Mouse (Mus musculus) skeletal muscle tissue, adult 2 months (tissue): ENCODE measurements around the gene Pdxdc1.
A peak's percentile ranks its signal among the peaks of the same experiment; 100 is the strongest.
"Not testable (repeated sequence)": the region's sequence is repeated elsewhere in the genome, so short reads cannot be mapped to it uniquely, and the experiment has no call there.

ENCODE experiments used
- DNase-seq: peaks from one replicate; pipeline ENCODE4 v3.0.0-alpha.2; 2012; ENCODE audit warnings: low read depth, low spot score

The Pdxdc1 gene

DNA sequence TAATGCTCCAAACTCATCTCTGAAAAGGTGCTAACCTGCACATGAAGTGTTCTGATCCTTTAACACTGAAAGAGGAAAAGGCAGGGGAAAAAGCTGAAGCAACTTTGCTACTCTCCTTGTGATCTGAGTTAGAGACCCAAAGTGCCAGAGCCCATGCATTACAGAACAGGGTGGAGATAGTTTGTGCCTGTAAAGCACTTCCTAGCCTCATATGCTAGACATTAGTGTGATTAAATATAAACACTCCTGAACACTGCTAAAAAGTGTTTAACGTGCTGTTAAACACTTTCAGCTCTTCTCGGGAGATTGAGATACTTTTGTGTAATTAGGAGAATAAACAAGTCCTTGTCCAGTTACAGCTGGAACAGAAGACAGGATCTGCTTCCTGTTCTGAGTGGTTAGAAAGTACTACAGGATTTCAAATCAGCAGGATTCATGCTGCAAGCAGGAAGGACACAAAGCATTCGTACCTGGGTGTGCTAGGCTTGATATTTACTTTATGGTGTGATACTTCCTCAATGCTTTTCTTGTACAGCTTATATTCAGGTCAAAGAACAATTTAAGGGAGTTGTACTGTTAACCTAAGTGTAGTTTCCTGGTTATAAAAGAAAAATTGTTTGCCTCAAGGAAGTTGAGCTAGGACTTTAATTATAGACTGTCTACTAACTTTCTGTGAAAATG lies 19.7 kb downstream of the Pdxdc1 start:
- no peak for DNase-seq

DNA sequence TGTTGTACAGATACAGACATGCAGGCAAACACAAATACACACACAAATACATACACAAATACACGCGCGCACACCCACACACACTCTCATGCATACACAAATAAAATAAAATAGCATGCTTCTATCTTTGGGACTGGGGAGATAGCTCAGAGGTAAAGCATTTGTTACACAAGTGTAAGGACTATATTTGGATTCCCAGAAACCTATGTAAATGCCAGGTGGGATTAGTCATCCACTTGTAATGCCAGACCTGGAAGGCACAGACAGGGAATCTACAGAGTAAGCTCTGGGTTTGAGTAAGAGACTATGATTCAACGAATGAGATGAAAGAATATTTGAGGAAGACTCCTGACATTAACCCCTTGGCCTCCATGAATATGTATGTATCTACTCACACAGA lies 27.4 kb downstream of the Pdxdc1 start:
- DNase-seq: no peak

DNA sequence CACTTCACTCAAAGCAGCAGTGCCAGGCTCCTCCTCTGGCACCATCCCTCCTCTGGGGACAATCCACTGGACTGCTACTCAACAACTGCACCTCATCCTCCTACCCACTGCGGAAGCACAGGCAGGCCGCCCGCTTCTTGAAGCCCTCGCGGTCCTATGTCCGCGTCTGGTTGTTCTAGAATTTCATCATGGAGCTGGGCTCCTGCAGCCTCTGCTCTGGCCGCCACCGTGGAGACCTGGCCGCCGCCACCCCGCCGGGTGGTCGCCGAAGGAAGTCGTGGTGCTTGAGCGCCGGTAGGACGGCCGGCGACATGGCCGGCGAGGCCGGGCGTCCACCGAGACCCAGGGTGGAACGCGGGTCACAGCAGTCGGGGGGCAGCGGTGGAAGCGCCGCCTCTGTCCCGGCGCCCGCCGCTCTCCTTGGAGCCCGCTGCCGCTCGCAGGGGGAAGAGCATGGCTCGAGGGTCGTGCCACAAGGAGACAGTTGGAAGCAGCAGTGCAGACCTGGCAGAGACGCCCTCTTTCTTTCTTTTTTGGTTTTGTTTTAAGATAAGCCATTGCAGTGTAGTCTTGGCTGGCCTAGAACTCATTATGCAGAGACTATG lies 34.9 kb downstream of the Pdxdc1 start:
- no peak for DNase-seq

DNA sequence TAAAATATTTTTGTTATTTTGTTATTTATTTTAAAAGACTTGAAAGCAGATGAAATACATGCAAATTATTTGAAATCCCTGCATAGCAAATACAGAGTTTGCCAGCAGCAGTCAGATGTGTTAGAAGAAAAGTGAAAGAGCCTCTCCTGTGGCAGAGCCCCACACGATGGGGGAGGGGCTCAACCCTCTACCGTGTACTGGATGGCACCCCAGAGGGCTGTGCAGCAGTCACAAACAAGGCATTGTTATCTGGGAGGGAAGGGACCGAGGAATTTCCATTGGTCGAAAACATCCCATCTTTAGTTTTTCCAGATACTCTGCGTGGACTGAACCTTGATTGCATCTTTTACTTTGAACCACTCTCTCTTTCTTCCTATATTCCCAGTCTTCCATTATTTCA lies 35.5 kb downstream of the Pdxdc1 start:
- DNase-seq: not testable (repeated sequence)

DNA sequence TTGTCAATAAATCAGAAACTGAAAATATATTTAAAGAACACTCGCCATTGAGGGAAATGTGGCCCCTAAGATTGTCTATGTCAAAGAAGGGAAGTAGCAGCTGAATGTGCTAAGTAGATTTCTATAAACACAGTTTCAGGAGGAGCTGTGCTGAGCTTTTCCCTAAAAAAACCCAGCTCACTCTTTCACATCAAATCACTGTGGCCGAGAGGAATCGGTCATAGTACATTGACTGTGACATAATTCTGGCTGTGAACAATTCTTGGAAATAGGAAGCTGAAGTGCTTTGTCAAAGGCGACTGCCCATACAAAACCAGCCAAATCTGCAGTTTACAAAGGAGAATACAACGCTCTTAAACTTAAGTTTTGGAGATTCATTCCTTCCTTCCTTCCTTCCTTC lies 36.3 kb downstream of the Pdxdc1 start:
- DNase-seq: no peak

DNA sequence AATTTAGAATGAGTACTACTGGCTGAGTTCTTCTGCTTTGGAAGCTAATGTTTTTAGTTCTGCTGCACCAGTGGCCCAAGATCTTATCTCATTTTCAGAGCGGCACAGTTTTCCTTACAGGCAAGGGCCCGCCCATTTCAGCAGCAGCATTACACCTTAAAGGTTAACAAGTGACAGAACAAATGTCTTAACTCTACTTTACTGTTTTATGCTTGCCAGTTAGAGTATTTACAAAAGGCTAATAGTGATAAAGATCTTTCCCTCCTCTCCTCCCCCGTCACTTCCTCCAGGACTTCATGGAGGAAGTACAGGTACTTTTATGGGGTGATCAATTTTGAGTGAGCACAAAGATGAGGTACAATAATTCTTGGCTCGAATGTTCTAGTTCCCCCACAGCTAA lies 36.9 kb downstream of the Pdxdc1 start:
- no peak for DNase-seq

DNA sequence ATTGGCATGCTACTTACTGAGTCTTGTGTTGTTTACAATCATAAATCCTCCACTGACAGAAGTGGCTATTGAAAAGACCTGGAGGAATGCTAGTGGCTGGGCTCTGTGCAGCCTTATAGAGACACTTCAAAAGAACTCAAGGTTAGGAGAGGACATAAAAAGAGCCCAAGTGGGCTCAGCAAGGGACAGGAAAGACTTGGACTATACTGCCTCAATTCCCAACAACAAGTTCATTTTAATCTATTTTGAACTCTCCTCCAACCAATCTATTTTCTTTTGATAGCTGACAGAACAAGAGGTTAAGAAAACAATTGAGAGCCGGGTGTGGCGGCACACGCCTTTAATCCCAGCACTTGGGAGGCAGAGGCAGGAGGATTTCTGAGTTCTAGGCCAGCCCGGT lies 49.0 kb downstream of the Pdxdc1 start:
- DNase-seq: no peak

DNA sequence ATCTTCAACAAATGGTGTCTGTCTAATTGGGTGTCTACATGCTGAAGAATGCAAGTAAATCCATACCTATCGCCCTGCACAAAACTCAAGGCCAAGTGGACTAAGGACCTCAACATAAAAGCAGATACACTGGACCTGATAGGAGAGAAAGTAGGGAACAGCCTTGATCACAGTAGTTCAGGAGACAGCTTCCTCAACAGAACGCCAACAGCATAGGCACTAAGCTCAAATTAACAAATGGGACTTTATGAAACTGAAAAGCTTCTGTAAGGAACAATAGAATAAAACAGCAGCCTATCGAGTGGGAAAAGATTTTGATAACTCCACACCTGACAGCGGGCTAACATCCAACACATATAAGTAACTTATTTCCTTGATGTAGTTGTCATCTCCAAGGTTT lies 51.5 kb downstream of the Pdxdc1 start:
- no peak for DNase-seq

DNA sequence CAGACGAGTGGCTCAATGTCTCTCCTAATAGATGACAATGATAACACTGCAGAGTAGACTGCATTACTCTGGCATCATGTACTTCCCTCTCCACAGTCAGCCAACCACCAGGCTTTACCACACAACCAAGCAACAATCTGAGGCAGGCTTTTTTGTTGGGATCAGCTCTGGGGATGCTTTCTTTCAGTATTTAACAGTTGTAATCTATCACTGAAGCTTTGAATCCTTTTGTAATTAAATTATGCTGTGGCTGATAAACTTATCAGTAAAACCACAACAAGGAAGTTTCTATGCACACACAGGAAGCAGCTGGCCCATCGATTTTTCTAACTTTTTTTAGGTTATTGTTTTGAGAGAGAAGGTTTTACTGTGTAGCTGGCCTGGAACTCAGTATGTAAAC lies 54.6 kb downstream of the Pdxdc1 start:
- no peak for DNase-seq

DNA sequence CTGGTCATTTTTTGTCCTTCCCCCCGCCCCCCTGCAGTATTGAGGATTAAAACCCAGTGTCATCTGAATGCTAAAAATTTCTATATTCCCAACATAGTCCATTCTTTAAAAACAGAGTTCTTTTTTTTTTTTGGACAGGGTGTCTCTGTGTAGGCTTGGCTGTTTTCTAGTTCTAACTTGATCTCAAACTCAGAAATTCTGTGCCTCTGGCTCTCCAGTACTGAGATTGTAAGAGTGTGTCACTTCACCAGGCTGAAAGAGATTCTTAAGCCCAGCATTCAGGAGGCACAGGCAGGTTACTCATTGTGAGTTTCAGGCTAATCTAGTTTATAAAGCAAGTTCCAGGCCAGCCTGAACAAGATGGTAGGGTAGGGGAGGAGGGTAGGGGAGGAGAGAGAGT lies 56.3 kb downstream of the Pdxdc1 start:
- DNase-seq: no peak

DNA sequence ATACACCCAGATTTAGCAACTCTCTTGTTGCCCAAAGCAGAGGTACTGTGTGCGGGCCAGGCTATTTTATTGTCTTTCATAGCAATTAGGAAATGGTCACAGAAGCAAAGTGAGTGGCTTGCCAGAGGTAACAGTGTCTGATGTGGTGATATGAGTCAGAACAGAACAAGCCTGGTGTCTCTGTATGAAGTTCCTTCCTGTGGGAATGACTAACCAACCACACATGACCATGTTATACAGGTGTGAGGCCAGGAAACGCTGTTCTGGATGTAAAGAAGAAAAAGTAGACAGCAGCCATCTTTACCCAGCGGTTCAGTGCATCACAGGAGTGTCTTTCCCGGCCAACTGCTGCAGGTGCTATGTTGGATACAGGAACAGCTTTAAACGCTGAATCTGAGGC lies 57.9 kb downstream of the Pdxdc1 start:
- DNase-seq: no peak

DNA sequence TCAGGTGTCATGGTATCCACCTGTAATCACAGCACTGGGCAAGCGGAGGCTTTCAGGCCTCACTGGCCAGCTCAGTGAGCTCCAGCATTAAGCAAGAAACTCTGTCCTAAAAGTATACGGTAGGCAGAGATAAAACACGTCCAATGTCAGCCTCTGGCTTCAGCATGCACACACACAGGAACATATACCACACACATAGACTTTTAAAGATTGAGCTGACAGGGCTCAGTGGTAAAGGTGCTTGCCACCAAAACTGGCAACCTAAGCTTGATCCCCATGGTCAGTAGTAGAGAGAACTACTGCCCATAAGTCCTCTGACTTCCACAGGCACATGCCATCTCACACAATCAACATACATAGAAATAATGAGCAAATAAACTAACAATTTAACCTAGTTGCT lies 62.0 kb downstream of the Pdxdc1 start:
- no peak for DNase-seq

DNA sequence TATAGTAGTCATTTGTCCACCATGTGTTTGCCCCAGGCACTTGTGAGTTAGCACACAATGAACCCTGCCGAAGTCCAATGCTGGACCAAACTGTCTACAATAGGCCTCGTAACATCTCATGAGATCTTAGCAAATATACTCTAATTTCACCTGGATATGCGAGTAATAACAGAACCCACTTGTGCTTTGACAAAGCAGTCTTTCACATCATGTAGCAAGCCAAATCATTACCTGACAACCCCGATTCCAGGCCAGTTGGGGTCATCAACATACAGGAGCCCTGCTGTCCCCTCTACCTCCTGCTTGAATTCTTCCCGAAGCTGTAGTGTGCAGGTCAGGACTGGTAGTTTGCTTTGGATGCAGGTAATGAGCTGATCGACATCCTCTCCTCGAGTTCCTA lies 62.9 kb downstream of the Pdxdc1 start:
- no peak for DNase-seq

DNA sequence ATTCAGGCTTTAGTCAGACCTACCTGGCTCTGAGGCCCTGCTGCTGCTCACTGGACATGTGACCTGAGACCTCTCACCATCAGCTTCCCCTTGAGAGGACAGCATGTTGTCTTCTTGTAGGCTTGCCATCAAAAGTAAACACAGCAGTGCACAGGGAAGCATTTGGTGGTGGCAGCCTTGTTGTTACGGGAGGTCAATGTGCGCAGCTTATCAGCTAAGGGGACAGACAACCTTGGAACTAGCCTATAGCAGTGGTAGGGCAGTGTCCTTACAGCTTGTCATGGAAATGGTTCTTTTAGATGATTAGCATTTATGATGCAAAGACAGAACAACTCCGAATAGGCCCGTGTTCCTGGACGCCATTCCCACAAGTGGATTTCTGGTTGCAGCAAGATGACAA lies 68.5 kb downstream of the Pdxdc1 start:
- DNase-seq: no peak

DNA sequence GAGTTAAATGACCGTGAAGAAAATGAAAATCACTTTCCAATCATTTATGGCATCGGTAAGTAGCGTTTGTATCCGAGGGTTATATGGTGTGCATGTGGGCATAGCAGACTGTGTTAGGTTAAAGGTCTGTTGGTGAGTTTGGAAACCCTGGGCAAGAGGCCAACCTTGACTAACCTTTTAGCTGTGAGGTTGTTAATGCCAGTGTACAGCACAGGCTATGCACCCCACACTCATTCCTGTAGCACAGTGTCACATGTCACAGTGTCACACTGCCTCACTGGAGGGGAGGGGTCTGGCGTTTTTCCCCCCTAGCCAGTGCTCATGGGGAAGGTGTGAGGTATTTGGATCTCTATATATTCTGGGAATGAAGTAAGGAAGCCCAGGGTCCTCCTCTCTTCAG lies 71.3 kb downstream of the Pdxdc1 start:
- DNase-seq: no peak

DNA sequence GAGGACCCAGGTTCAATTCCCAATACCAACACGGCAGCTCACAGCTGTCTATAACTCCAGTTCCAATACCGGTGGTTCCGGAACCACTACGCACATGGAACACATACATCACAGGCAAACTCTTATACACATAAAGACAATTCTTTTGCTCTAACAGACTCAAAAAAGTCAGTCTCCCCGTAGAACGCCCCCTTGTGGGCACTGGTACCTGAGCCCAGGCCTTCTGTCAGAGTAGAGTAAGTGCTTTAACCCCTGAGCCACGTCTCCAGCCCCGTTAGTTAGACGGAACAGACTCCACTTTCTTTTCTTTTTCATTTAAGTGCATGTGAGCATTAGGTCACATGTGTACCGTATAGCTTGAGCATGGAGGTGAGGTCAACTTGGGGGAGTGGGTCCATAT lies 72.5 kb downstream of the Pdxdc1 start:
- DNase-seq: no peak

DNA sequence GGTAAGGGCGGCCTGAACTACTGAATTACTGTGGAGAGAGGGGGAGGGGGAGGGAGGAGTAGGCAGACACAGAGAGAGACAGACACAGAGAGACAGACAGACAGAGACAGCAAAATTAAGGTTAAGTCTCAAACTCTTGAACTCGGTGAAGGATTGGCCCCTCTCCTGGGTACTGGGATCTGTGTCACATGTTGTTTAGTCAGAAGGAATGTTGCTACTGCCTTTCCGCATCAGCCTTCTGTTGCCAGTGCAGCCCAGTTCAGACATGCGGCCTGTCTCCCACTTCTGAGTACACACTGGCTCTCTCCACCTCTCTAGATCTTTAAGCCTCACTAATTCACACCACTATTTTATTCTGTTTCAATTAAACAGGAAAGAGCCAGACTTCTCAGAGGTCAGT lies 76.4 kb downstream of the Pdxdc1 start:
- DNase-seq: no peak

DNA sequence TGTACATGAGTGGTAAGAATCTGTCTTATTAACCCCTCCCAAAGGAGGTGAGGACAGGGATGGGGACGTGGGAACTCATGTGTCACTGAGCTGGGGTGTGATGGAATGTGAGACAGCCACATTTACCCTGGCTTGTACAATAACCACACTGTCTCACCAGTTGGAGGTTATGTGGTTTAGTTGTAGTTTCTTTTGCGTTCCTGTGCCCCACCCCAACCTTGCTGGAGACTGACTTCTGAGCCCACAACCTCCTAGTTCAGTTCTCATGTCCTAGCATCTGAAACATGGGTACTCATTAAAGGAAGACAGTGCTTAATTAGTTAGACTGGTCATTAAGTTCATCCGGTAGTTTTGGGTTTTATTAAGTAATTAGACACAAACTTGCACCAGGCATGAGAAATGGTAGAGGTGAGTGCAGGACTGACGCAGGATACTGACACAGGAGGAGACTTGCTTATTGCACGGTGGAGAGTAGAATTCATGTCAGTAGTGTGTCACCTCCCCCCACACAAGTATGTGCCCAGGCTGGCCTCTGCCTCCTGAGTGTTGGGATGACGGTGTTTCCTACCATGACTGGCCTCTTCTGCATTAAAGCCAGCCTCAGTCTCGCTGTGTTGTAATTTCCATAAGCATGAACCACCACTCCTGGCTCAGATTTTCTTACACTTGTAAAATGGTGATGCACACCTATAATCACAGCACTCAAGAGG lies 77.0 kb downstream of the Pdxdc1 start:
- DNase-seq: no peak

DNA sequence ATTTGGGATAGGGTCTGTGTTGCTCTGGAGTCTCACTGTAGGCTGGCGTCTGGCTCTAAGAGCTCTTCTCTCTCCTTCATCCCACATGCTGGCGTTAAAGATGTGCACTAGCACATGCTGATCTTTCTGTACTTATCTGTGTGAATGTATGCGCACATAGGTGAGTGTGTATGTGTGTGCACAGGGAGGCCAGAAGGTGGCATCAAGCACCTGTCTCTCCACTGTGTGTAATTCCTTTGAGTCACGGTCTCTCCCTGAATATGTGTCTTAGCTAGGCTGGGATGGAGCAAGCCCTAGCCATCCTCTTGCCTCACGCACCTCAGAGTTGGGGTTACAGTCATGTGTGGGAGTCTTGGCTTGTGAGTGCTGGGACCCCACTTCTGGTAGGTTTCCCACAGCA lies 82.2 kb downstream of the Pdxdc1 start:
- DNase-seq: no peak

DNA sequence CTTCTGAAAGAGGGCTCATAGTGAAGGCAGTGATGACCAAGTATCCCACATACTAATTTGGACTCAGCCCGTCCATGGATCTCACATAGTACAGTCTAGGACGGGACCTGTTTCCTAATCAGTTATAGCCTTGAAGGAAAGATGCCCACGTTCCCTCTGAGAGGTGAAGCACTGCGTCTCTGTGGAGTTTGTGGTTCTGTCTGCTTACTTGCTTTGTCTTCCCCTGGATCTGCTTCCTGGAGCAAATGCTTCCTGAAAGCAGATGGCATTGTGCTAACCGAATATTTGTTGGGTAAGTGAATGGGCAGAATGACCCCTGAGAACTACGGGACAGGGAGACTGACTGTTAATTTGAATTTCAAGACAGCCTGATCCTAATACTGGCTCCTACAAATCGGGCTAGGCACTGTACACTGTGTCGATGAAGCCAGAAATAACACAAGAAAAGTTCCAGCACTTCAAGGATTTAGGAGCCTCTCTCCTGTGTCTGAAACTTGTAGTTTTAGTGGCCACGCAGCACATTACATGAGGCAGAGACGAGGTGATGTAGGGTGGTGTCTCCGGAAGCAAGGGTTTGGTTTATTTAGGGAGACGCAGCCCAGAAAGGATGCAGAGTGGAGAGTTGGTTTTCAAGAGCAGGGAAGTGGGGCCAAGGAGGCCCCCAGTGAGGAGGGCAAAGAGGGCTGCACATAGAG lies 83.0 kb downstream of the Pdxdc1 start:
- DNase-seq: no peak

DNA sequence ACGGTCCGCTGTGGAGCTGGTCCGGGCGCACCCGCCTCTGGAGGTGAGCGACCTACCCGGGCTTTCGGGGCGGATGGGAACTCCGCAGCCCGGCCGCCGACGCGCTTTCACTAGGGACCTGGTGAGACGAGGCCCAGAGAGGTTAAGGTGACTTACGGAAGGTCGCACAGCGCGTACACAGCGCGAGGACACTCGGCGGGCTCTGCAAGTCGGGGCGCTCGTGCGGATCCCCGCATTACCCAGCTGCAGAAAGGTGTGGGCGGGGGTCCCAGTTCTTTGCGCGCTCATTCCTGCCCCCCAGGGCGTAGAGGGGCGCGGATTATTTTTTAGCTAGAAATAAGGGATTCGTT lies 83.6 kb downstream of the Pdxdc1 start:
- no peak for DNase-seq

DNA sequence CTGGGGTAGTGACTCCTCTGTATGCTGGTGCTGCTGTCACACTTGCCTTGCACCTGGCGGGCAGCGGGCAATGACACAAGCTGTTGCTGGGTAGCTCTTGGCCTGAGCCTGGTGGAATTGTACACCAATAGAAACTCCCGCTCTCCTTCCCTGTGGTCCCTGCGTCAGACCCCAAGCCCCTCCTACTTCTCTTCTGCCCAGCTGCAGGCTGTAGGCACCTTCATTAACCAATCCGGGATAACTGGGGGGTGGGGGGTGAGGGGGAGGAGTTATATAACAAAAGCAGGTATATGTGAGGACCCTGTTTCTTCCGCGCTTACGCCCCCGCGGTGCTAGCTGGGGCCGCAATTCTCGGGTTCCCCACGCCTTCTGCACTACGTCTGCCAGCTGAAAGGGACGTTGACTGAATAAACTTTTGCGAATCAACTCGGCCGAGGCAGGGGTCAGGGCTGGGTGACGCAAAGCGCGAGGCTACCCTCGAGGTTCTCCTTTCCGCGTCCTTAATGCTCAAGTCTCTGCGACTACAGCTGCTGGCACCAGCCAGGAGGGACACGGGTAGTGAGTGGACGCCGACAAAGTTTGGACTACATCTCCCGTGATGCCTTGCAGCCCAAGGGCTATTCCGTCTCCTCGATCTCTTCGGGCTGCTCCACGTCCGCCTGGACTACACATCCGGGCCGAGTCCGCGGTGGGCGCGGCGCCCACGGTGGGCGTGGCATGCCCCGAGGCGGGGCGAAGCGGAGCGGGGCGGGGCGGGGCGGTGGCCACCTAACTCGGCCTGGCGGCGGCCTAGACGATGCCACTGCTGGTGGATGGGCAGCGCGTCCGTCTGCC lies 84.2 kb downstream of the Pdxdc1 start, which contains the start of gene Ntan1:
Gene Ntan1 (plus strand): TSS at position 286 of the 834 bp plus-strand sequence.
- DNase-seq: peak; percentile 97
